Mouse (Mus musculus): Measurements from ENCODE around the gene Abtb2. TPM values are rescaled to one million over a fixed set of nuclear protein-coding genes. Genes with fewer than 3 reads are reported as not detected.

Gene Abtb2
- total and polyA plus RNA-seq, 2 experiments: 6.5 to 15.1 TPM

GRCm38 (mm10) chr2:103556125-103556877 lies 9.8 kb upstream of the Abtb2 start:
- peak; percentile 77 for DNase-seq (ENCODE audit: extremely low read depth, low read depth, low spot score)
- WGBS: 23% methylated on average over 10 of the region's 10 CpGs

GRCm38 (mm10) chr2:103560955-103561354 lies 5.2 kb upstream of the Abtb2 start:
- WGBS: 77% methylated on average over 4 of the region's 4 CpGs
- no peak for TF ChIP-seq POLR2A (IDR thresholded peaks at IDR 0.05; ENCODE audit: extremely low read depth, insufficient read depth, low read length)
- TF ChIP-seq CTCF (IDR thresholded peaks at IDR 0.05; ENCODE audit: low read depth, low read length): no peak
- Histone ChIP-seq H3K79me2 (ENCODE audit: control insufficient read depth, insufficient read depth, low read length) (no peaks in the 10 kb centered on the region), H3K27me3 (ENCODE audit: control insufficient read depth, insufficient read depth, low read length) (no peaks in the 10 kb centered on the region), H3K27ac (replicated peaks; ENCODE audit: insufficient read depth, low read depth, low read length) (no peak overlapping the region), H3K9ac (ENCODE audit: low read depth, low read length) (no peak overlapping the region), H3K4me1 (ENCODE audit: control insufficient read depth, insufficient read depth, low read length) (peaks cover 12% of the 10 kb centered on the region), H3K4me3 (ENCODE audit: insufficient read depth, low read depth, low read length) (no peak overlapping the region), H3K36me3 (ENCODE audit: control insufficient read depth, insufficient read depth, low read length) (no peaks in the 10 kb centered on the region)
- no peak for DNase-seq (ENCODE audit: extremely low read depth, low read depth, low spot score)

More at GRCm38 (mm10) chr2:103556125-103556877, 9.8 kb upstream of the Abtb2 start:
- no peaks in the 10 kb centered on the region for H3K27me3 ChIP-seq (ENCODE audit: control insufficient read depth, insufficient read depth, low read length)
- H3K36me3 ChIP-seq (ENCODE audit: control insufficient read depth, insufficient read depth, low read length): no peaks in the 10 kb centered on the region
- H3K4me3 ChIP-seq (ENCODE audit: insufficient read depth, low read depth, low read length): no peak overlapping the region
- no peaks in the 10 kb centered on the region for H3K79me2 ChIP-seq (ENCODE audit: control insufficient read depth, insufficient read depth, low read length)
- H3K4me1 ChIP-seq (ENCODE audit: control insufficient read depth, insufficient read depth, low read length): peaks cover 11% of the 10 kb centered on the region
- H3K27ac ChIP-seq (replicated peaks; ENCODE audit: insufficient read depth, low read depth, low read length): peak overlapping the region; percentile 38; the same call in 1 of the 2 replicates
- 0 out of 2 replicates have a peak overlapping the region, but pooled peaks have one; percentile 8 for H3K9ac ChIP-seq (ENCODE audit: low read depth, low read length)
- TF ChIP-seq POLR2A (IDR thresholded peaks at IDR 0.05; ENCODE audit: extremely low read depth, insufficient read depth, low read length) (no peak), CTCF (IDR thresholded peaks at IDR 0.05; ENCODE audit: low read depth, low read length) (peak; percentile 36)

- Histone ChIP-seq H3K9ac (ENCODE audit: low read depth, low read length) (no peak overlapping the region), H3K27me3 (ENCODE audit: control insufficient read depth, insufficient read depth, low read length) (no peaks in the 10 kb centered on the region), H3K79me2 (ENCODE audit: control insufficient read depth, insufficient read depth, low read length) (peaks cover 16% of the 10 kb centered on the region; the same call in 1 of the 2 replicates), H3K36me3 (ENCODE audit: control insufficient read depth, insufficient read depth, low read length) (no peaks in the 10 kb centered on the region), H3K4me3 (ENCODE audit: insufficient read depth, low read depth, low read length) (no peak overlapping the region), H3K4me1 (ENCODE audit: control insufficient read depth, insufficient read depth, low read length) (peaks cover 15% of the 10 kb centered on the region), H3K27ac (replicated peaks; ENCODE audit: insufficient read depth, low read depth, low read length) (no peak overlapping the region)
- DNase-seq (ENCODE audit: extremely low read depth, low read depth, low spot score): peak; percentile 42
- TF ChIP-seq POLR2A (IDR thresholded peaks at IDR 0.05; ENCODE audit: extremely low read depth, insufficient read depth, low read length): no peak
- TF ChIP-seq CTCF (IDR thresholded peaks at IDR 0.05; ENCODE audit: low read depth, low read length): peak; percentile 59
- 14% methylated on average over 8 of the region's 8 CpGs for WGBS
Observed at GRCm38 (mm10) chr2:103564427-103565023, 1.6 kb upstream of the Abtb2 start.

- Histone ChIP-seq H3K79me2 (ENCODE audit: control insufficient read depth, insufficient read depth, low read length) (peaks cover 20% of the 10 kb centered on the region; the same call in 1 of the 2 replicates), H3K27ac (replicated peaks; ENCODE audit: insufficient read depth, low read depth, low read length) (no peak overlapping the region), H3K36me3 (ENCODE audit: control insufficient read depth, insufficient read depth, low read length) (no peaks in the 10 kb centered on the region), H3K4me1 (ENCODE audit: control insufficient read depth, insufficient read depth, low read length) (peaks cover 21% of the 10 kb centered on the region), H3K4me3 (ENCODE audit: insufficient read depth, low read depth, low read length) (peak overlapping the region; percentile 14), H3K9ac (ENCODE audit: low read depth, low read length) (peak overlapping the region; percentile 48), H3K27me3 (ENCODE audit: control insufficient read depth, insufficient read depth, low read length) (no peaks in the 10 kb centered on the region)
- peak; percentile 37 for DNase-seq (ENCODE audit: extremely low read depth, low read depth, low spot score)
- 2% methylated on average over 22 of the region's 22 CpGs for WGBS
- TF ChIP-seq CTCF (IDR thresholded peaks at IDR 0.05; ENCODE audit: low read depth, low read length) (peak; percentile 36; the same call in 1 of the 2 replicates), POLR2A (IDR thresholded peaks at IDR 0.05; ENCODE audit: extremely low read depth, insufficient read depth, low read length) (no peak)
Observed at GRCm38 (mm10) chr2:103565171-103565591, 929 bp upstream of the Abtb2 start.

- DNase-seq (ENCODE audit: extremely low read depth, low read depth, low spot score): no peak
- no peaks in the 10 kb centered on the region for H3K36me3 ChIP-seq (ENCODE audit: control insufficient read depth, insufficient read depth, low read length)
- H3K4me3 ChIP-seq (ENCODE audit: insufficient read depth, low read depth, low read length): peak overlapping the region; percentile 77
- TF ChIP-seq CTCF (IDR thresholded peaks at IDR 0.05; ENCODE audit: low read depth, low read length): no peak
- peaks cover 23% of the 10 kb centered on the region for H3K4me1 ChIP-seq (ENCODE audit: control insufficient read depth, insufficient read depth, low read length)
- peak overlapping the region; percentile 42 for H3K27ac ChIP-seq (replicated peaks; ENCODE audit: insufficient read depth, low read depth, low read length)
- under 1% methylated on average over 33 of the region's 40 CpGs for WGBS
- H3K9ac ChIP-seq (ENCODE audit: low read depth, low read length): peak overlapping the region; percentile 75
- peaks cover 22% of the 10 kb centered on the region; the same call in 1 of the 2 replicates for H3K79me2 ChIP-seq (ENCODE audit: control insufficient read depth, insufficient read depth, low read length)
- H3K27me3 ChIP-seq (ENCODE audit: control insufficient read depth, insufficient read depth, low read length): no peaks in the 10 kb centered on the region
Observed at GRCm38 (mm10) chr2:103566423-103566712, 258 bp downstream of the Abtb2 start.

All from liver, adult 2 months (tissue).